Mouse (Mus musculus) macrophage (primary cell): Measurements from ENCODE around the gene Stard13. TPM values are rescaled to one million over a fixed set of nuclear protein-coding genes. Genes with fewer than 3 reads are reported as not detected.

ENCODE experiments used
- H3K27ac ChIP-seq: fragments of 350-480 bp; formaldehyde crosslinking; 2 replicates; pipeline ENCODE4 v1.9.0; 2021
- H3K36me3 ChIP-seq: fragments of 350-480 bp; formaldehyde crosslinking; 2 replicates; pipeline ENCODE4 v1.9.0; 2021; ENCODE audit errors: inconsistent target
- H3K4me3 ChIP-seq: fragments of 350-480 bp; formaldehyde crosslinking; 2 replicates; pipeline ENCODE4 v1.9.0; 2021; ENCODE audit errors: inconsistent target
- H3K79me2 ChIP-seq: fragments of 350-480 bp; formaldehyde crosslinking; 2 replicates; pipeline ENCODE4 v1.9.0; 2021; ENCODE audit errors: inconsistent target
- WGBS: methylation state at CpG from one replicate; pipeline ENCODE4 v1.1.7; 2026; ENCODE audit warnings: inconsistent platforms; ENCODE audit not compliant: missing documents; 5-methylcytosine and 5-hydroxymethylcytosine counted together
- polyA plus RNA-seq: library from polyadenylated mRNA; stranded (reverse); fragments of 250-400 nt; gene quantifications from 3 replicates; pipeline ENCODE4 v1.2.4, GENCODE M21; 2018; ENCODE audit warnings: inconsistent platforms

Stard13 gene
- polyA plus RNA-seq, 1 experiment from 2014 or later = 0.04 TPM

- Histone ChIP-seq H3K36me3 (no peaks in the 10 kb centered on the region), H3K27ac (no peak overlapping the region), H3K4me3 (no peak overlapping the region), H3K79me2 (no peaks in the 10 kb centered on the region)
- 43% methylated on average over 5 of the region's 5 CpGs for WGBS
Observed at GRCm38 (mm10) chr5:151245571-151245970, 11.9 kb upstream of the Stard13 start.

DNA sequence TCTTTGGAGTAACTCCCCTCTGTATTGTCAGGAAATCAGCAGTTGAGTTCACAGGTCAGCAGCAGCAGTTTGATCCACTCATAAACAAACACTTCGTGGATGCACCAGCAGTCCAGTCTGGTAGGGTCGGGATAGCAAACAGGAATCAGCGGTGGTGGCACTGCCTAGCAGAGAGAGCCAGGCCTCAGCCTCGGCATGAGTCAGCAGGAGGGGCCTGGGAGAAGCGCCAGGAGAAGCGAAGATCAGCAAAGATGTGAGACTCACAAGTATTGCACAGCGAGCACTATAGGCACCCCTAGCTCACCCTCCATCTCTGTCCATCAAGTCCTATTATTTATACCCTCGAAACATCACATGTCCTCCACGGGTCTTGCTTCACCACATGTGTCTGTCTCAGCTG lies 5.1 kb upstream of the Stard13 start:
- WGBS = 93% methylated on average over 9 of the region's 9 CpGs
- no peak overlapping the region for H3K4me3 ChIP-seq
- H3K79me2 ChIP-seq = no peaks in the 10 kb centered on the region
- no peak overlapping the region for H3K27ac ChIP-seq
- no peaks in the 10 kb centered on the region for H3K36me3 ChIP-seq

DNA sequence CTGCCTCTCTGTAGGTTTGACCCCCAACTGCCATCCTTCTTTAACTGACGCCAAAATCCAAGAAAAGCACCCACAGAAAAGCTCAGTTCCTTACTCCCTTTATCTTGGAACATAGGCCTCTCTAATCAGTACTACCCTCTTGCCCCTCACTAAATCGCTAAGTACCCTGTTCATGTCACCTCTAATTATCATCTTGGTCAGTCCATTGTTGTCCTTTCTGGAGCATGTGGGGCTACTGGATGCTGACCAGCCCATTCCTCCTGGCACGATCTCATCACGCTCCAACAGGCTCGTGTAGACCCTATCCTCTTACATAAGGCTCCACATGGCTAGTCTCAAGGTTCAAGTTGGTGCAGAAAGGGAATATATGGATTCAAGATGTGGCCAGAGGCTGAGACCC lies 2.8 kb upstream of the Stard13 start:
- WGBS = 89% methylated on average over 5 of the region's 5 CpGs
- Histone ChIP-seq H3K27ac (no peak overlapping the region), H3K36me3 (no peaks in the 10 kb centered on the region), H3K4me3 (no peak overlapping the region), H3K79me2 (no peaks in the 10 kb centered on the region)

DNA sequence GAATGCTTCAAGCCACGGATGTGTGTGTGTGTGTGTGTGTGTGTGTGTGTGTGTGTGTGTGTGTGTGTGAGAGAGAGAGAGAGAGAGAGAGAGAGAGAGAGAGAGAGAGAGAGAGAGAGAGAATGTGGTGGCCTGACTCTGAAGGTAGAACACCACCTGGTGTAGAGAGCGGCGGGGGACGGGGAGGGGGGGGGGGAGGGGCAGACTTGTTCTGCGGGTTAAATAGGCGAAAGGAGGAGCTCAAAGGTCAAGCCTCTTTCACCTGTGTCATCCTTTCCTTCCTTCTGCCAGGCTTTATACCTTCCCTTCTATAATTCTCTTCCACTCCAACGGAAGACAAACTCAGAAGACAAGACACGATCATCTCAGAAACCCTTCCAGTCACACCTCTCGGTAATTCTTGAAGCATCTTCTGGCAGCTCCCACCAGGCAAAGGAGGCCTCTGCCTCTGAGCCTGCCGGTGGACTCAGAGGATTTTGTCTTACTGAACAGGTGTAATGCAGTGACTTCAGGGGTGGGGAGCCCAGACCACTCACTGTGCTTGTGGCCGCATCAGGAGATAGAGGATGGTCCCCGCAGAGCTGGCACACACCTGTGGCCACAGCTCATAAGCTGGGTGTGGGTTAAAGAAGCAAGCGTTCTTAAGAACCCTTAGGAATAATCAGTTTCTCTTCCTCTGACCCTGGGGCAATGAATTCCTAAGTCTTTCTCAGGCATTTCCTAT lies 898 bp downstream of the Stard13 start:
- no peak overlapping the region for H3K4me3 ChIP-seq
- H3K36me3 ChIP-seq = no peaks in the 10 kb centered on the region
- 43% methylated on average over 7 of the region's 13 CpGs for WGBS
- no peak overlapping the region for H3K27ac ChIP-seq
- H3K79me2 ChIP-seq = no peaks in the 10 kb centered on the region

- Histone ChIP-seq H3K79me2 (no peaks in the 10 kb centered on the region), H3K27ac (no peak overlapping the region), H3K36me3 (no peaks in the 10 kb centered on the region), H3K4me3 (no peak overlapping the region)
- 95% methylated on average over 7 of the region's 7 CpGs for WGBS
Observed at GRCm38 (mm10) chr5:151231861-151232260, 1.8 kb downstream of the Stard13 start.

DNA sequence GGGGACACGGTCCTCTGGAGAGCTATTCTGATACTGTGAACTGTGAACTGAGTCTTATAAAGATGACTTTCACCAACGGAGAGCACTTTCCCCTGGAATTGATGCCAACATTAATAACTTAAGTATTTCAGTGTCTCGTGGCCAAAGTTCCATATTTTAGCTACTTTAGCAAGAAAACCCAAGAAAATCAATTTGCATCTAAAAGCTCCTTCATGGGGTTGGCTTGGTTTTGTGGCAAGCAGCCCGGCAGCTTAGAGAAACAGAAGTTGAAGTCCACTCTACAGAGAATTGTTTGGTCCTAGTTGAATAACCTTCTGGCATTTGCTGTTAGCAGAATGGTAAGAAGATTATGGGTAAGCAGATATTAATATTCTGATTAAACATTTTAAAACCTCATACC lies 2.2 kb downstream of the Stard13 start:
- no peak overlapping the region for H3K27ac ChIP-seq
- no peaks in the 10 kb centered on the region for H3K79me2 ChIP-seq
- H3K4me3 ChIP-seq = no peak overlapping the region
- WGBS = 95% methylated on average over 4 of the region's 4 CpGs
- H3K36me3 ChIP-seq = no peaks in the 10 kb centered on the region

GRCm38 (mm10) chr5:151230427-151230826 lies 3.2 kb downstream of the Stard13 start:
- no peak overlapping the region for H3K27ac ChIP-seq
- H3K36me3 ChIP-seq = no peaks in the 10 kb centered on the region
- H3K4me3 ChIP-seq = no peak overlapping the region
- WGBS = 91% methylated on average over 4 of the region's 4 CpGs
- no peaks in the 10 kb centered on the region for H3K79me2 ChIP-seq

GRCm38 (mm10) chr5:151228367-151229005 lies 5.2 kb downstream of the Stard13 start:
- Histone ChIP-seq H3K79me2 (no peaks in the 10 kb centered on the region), H3K4me3 (no peak overlapping the region), H3K27ac (no peak overlapping the region), H3K36me3 (no peaks in the 10 kb centered on the region)
- WGBS = 85% methylated on average over 13 of the region's 13 CpGs

GRCm38 (mm10) chr5:151223696-151224366 lies 9.8 kb downstream of the Stard13 start:
- H3K4me3 ChIP-seq = no peak overlapping the region
- WGBS = 73% methylated on average over 4 of the region's 4 CpGs

GRCm38 (mm10) chr5:151222791-151223190 lies 10.8 kb downstream of the Stard13 start:
- no peak overlapping the region for H3K4me3 ChIP-seq
- 96% methylated on average over 1 of the region's 1 CpGs for WGBS
- no peaks in the 10 kb centered on the region for H3K36me3 ChIP-seq
- no peak overlapping the region for H3K27ac ChIP-seq
- no peaks in the 10 kb centered on the region for H3K79me2 ChIP-seq

More at GRCm38 (mm10) chr5:151223696-151224366, 9.8 kb downstream of the Stard13 start:
- Histone ChIP-seq H3K27ac (no peak overlapping the region), H3K79me2 (no peaks in the 10 kb centered on the region), H3K36me3 (no peaks in the 10 kb centered on the region)

DNA sequence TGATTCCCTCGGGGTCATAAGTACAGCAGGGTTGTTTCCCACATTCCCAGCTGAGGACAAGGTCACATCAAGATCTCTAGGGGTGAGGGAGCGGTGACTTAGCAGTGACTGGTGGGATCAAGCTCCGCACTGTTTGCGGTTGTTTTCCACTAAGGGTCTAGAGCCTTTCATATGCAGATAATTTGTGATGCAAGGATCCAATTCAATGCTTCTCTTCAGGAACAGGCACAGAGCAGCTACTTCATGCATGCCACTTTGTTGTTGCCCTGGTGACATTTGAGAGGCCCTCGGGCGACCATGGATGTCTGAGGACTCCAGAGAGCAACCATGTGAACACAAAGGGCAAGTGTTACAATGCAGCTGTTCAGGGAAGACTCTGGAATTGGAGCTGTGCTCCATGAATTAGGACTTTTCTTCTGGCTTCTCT lies 14.9 kb downstream of the Stard13 start:
- no peaks in the 10 kb centered on the region for H3K36me3 ChIP-seq
- no peaks in the 10 kb centered on the region for H3K79me2 ChIP-seq
- H3K4me3 ChIP-seq = no peak overlapping the region
- H3K27ac ChIP-seq = no peak overlapping the region
- WGBS = 89% methylated on average over 6 of the region's 6 CpGs

- WGBS = 100% methylated on average over 3 of the region's 3 CpGs
- no peak overlapping the region for H3K4me3 ChIP-seq
Observed at GRCm38 (mm10) chr5:151213097-151213496, 20.5 kb downstream of the Stard13 start.

GRCm38 (mm10) chr5:151210869-151211268 lies 22.8 kb downstream of the Stard13 start:
- Histone ChIP-seq H3K27ac (peak overlapping the region; percentile 54), H3K79me2 (no peaks in the 10 kb centered on the region), H3K4me3 (no peak overlapping the region), H3K36me3 (no peaks in the 10 kb centered on the region)
- WGBS = 14% methylated on average over 1 of the region's 1 CpGs

More at GRCm38 (mm10) chr5:151213097-151213496, 20.5 kb downstream of the Stard13 start:
- Histone ChIP-seq H3K79me2 (no peaks in the 10 kb centered on the region), H3K27ac (no peak overlapping the region), H3K36me3 (no peaks in the 10 kb centered on the region)

DNA sequence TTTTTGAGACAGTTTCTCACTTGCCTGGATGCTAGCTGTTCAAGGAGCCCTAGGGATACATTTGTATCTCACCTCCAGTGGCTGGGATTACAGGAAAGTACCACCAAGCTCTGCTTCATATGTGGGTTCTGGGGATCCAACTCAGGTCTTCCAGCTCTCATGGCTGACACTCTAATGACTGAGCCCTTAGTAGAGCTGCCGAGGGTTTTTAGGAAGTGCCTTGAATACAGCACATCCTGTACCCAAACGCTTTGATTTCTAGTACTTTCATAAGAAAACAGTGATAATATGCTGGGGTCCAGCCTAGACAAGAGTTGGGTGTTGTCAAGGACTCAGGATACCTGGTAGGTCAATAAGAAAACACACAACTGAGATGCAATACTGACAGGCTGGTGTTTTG lies 23.6 kb downstream of the Stard13 start:
- Histone ChIP-seq H3K36me3 (no peaks in the 10 kb centered on the region), H3K4me3 (no peak overlapping the region), H3K27ac (peak overlapping the region; percentile 54), H3K79me2 (no peaks in the 10 kb centered on the region)
- 24% methylated on average over 2 of the region's 2 CpGs for WGBS

GRCm38 (mm10) chr5:151205017-151205416 lies 28.6 kb downstream of the Stard13 start:
- Histone ChIP-seq H3K79me2 (no peaks in the 10 kb centered on the region), H3K27ac (no peak overlapping the region), H3K36me3 (no peaks in the 10 kb centered on the region), H3K4me3 (no peak overlapping the region)
- 91% methylated on average over 4 of the region's 4 CpGs for WGBS
